Mouse (Mus musculus) intestine, embryonic 14.5 days (tissue): ENCODE measurements around the gene Rps6ka2. TPM values are rescaled to one million over a fixed set of nuclear protein-coding genes. Genes with fewer than 3 reads are reported as not detected.
"Not testable (repeated sequence)": the region's sequence is repeated elsewhere in the genome, so short reads cannot be mapped to it uniquely, and the experiment has no call there.

Source experiments
- ATAC-seq: fragments of 200-750 bp; cut with Nextera tagmentation; replicated peaks from 2 replicates; pipeline ENCODE4 v1.8.0; 2017; ENCODE audit warnings: low read depth, moderate number of reproducible peaks, moderate TSS enrichment, moderate library complexity; ENCODE audit not compliant: low FRiP score, low TSS enrichment
- DNase-seq: peaks from one replicate; pipeline ENCODE4 v3.0.0-alpha.2; 2018; ENCODE audit warnings: low spot score
- H3K27ac ChIP-seq: fragments of 300-500 bp; sonication (generic); 2 replicates; pipeline ENCODE4 v1.5.1; 2014; ENCODE audit warnings: low read depth, mild to moderate bottlenecking, control low read depth
- H3K27me3 ChIP-seq: fragments of 300-500 bp; sonication (generic); replicated peaks from 2 replicates; pipeline ENCODE4 v1.6.1; 2014; ENCODE audit warnings: low read length, control low read depth; ENCODE audit not compliant: control insufficient read depth, insufficient read depth
- H3K36me3 ChIP-seq: fragments of 300-500 bp; sonication (generic); 2 replicates; pipeline ENCODE4 v1.6.1; 2014; ENCODE audit warnings: low read length, control low read depth; ENCODE audit not compliant: control insufficient read depth, insufficient read depth
- H3K4me1 ChIP-seq: fragments of 300-500 bp; sonication (generic); replicated peaks from 2 replicates; pipeline ENCODE4 v1.6.1; 2014; ENCODE audit warnings: low read length, control low read depth, mixed read lengths; ENCODE audit not compliant: control insufficient read depth, insufficient read depth
- H3K4me2 ChIP-seq: fragments of 300-500 bp; sonication (generic); 2 replicates; pipeline ENCODE4 v1.6.1; 2014; ENCODE audit warnings: low read length
- H3K4me3 ChIP-seq: fragments of 300-500 bp; sonication (generic); 2 replicates; pipeline ENCODE4 v1.5.1; 2014; ENCODE audit warnings: low read depth, low read length, control low read depth, mixed read lengths
- H3K9ac ChIP-seq: fragments of 300-500 bp; sonication (generic); 2 replicates; pipeline ENCODE4 v1.6.1; 2014; ENCODE audit warnings: mild to moderate bottlenecking, low read length
- H3K9me3 ChIP-seq: fragments of 300-500 bp; sonication (generic); 2 replicates; pipeline ENCODE4 v1.6.1; 2016; ENCODE audit warnings: low read length, control low read depth; ENCODE audit not compliant: control insufficient read depth
- WGBS: fragments of 180-500 bp; shearing (Covaris S2); extraction: QIAGEN DNeasy Blood & Tissue Kit; methylation state at CpG from one replicate; pipeline ENCODE4 v1.1.7; 2014; 5-methylcytosine and 5-hydroxymethylcytosine counted together
- polyA plus RNA-seq: library from polyadenylated mRNA; unstranded; fragments of >200 nt; fragmentation: Nextera tagmentation; extraction: Ambion mirVana; gene quantifications from 2 replicates; pipeline ENCODE4 v1.2.1, GENCODE M21; 2014

The Rps6ka2 gene
- polyA plus RNA-seq: 15.1 and 16.5 TPM in 2 replicates

DNA sequence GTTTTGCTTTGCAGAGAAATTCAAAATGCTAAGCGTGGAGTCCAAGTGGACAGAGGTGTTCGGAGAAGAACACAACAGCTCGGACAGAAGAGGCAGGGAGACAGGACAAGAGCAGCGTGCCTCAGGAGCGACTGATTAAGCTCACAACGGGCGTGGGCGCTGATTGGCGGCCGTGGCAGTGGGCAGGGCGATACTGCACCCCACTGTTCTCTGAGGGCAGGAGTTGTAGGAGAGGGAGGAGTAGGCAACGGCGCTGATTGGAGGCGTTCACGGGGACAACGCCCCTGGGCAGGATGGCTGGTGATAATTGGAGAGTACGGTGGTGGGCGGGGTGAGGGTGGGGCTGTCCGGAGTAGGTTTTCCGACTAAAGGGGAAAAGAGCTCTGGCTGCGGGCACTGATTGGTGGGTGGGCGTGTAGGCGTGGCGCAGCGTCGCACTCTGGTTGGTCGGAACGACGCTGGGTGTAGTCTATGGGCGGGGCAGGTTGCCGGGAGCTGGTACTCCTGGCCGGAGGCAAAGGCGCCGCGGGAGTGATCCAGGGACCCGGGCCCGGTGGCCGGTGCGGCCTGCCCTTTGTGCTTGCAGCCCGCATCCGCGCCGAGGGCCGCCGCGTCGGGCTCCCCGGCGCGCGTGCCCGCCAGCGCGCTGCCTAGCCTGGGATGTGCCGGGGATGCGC, at the start of gene Rps6ka2:
Gene Rps6ka2 (plus strand): TSS at position 489 of the 677 bp plus-strand sequence.
- ATAC-seq: peak; percentile 100
- under 1% methylated on average over 56 of the region's 56 CpGs for WGBS
- H3K36me3 ChIP-seq: no peaks in the 10 kb centered on the region
- peak within 1 kb of the TSS; percentile 91 for H3K4me2 ChIP-seq
- no peaks in the 10 kb centered on the region for H3K9me3 ChIP-seq
- H3K27ac ChIP-seq: peak within 1 kb of the TSS; percentile 85
- peak; percentile 93 for DNase-seq
- no peaks in the 10 kb centered on the region for H3K27me3 ChIP-seq
- H3K9ac ChIP-seq: peak within 1 kb of the TSS; percentile 63
- H3K4me1 ChIP-seq: peaks cover 20% of the 10 kb centered on the region
- H3K4me3 ChIP-seq: peak within 1 kb of the TSS; percentile 73

DNA sequence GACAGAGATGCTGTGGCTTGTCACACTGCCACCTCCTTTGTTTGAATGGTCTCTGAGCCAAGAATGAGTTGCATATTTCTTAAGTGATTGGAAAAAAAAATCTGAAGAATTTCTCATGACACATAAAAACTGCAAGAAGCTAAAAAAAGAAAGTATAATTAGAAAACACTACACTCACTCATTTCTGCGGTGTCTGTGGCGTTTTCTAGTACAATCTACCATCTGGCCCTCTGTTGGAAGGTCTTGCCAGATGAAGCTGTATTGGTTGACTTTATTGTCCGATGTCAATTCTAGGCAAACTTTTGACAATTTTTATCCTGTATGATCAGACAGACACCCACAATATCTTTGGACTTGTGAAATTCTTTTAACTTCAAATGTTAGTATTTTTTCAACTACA, 49.1 kb upstream of the Rps6ka2 start:
- 91% methylated on average over 3 of the region's 3 CpGs for WGBS
- not testable (repeated sequence) for H3K4me3 ChIP-seq, H3K4me2 ChIP-seq, H3K9ac ChIP-seq, H3K27ac ChIP-seq, H3K4me1 ChIP-seq, H3K27me3 ChIP-seq, DNase-seq, H3K36me3 ChIP-seq, ATAC-seq, H3K9me3 ChIP-seq

DNA sequence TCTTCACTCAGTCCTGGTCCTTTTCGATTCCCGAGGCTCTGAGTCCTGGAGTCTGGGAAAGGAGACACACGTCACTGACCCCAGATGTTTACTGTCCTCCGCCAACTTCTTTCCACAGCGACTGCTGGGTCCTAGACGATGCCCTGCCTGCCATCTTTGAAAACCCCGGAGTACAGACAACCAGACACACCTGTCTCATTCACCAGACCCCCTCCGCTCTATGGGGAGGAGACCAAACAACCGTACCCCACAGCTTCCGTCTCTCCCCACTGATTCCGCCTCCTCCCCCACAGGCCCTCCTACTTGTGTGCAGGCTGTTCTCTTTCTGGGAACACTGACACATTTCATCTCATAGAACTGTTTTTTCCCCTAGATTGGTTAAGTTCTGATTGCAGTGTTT, 47.4 kb upstream of the Rps6ka2 start:
- not testable (repeated sequence) for H3K4me3 ChIP-seq, H3K4me1 ChIP-seq, H3K36me3 ChIP-seq, H3K27me3 ChIP-seq, DNase-seq, H3K9ac ChIP-seq, H3K27ac ChIP-seq, ATAC-seq, H3K9me3 ChIP-seq, H3K4me2 ChIP-seq
- WGBS: 54% methylated on average over 11 of the region's 11 CpGs

DNA sequence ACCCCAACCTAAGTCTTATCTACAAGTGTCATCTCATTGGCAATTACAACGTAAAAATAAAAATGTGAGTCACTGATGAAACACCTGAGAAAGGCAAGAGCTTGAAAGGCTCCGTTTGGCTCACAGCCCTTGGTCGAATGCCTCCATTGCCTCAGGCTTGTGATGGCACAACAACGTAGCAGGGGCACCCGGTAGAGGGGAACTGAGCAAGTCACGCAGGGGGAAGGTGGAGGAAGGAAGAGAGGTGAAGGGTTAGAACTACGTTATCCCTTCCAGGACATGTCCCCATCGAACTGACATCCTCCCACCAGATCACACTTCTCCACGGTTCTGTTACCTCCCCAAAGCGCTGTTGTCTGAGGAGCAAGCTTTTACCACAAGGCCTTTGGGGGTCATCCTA, 43.4 kb upstream of the Rps6ka2 start:
- H3K4me2 ChIP-seq, H3K4me3 ChIP-seq, H3K27ac ChIP-seq, ATAC-seq, H3K36me3 ChIP-seq, H3K9ac ChIP-seq, DNase-seq, H3K9me3 ChIP-seq, H3K27me3 ChIP-seq, H3K4me1 ChIP-seq: not testable (repeated sequence)
- 80% methylated on average over 7 of the region's 10 CpGs for WGBS

DNA sequence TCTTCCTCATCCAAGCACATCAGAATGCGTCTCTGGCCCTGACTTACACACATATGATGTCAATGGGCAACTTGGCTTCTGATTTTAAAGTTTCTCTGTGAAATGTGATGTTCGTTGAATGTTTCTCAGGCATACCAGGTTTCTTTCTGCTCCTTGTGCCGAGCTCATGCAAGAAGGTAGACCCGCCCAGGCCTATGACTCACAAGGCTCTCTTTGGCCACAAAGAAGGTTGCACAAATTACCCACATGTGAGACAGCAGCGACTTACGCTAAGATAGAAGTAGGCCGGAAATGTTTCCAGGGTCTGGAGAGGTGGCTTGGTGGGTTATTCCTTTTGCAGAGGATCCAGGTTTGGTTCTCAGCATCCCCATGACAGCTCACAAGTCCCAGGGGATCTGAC, 35.9 kb upstream of the Rps6ka2 start:
- not testable (repeated sequence) for H3K4me2 ChIP-seq, H3K4me3 ChIP-seq, DNase-seq, H3K9me3 ChIP-seq, H3K27ac ChIP-seq, H3K27me3 ChIP-seq, ATAC-seq, H3K9ac ChIP-seq, H3K4me1 ChIP-seq, H3K36me3 ChIP-seq
- no CpG with 5 or more reads among the region's 7 CpGs for WGBS

DNA sequence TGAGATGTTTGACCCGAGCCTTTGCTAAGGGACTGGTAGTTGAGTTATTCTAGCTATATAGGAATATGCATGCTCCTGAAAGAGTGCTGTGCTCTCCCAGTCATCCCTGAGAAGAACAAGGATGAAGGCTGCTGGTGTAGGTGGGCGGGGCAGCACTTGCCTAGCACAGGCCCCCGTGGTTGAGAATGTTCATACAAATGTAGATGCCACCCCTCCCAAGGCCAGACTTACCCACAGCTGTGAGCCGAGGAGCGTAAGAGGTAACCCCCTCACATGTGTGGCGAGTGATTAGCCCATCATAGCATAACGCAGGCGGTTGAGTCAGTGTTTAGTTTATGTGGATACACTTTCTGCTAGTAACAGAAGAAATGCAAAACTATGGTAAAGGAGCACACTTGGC, 34.6 kb upstream of the Rps6ka2 start:
- not testable (repeated sequence) for H3K9ac ChIP-seq, H3K4me3 ChIP-seq, H3K4me1 ChIP-seq, H3K4me2 ChIP-seq, H3K9me3 ChIP-seq, H3K27me3 ChIP-seq, DNase-seq, H3K36me3 ChIP-seq, ATAC-seq, H3K27ac ChIP-seq
- 84% methylated on average over 7 of the region's 8 CpGs for WGBS

DNA sequence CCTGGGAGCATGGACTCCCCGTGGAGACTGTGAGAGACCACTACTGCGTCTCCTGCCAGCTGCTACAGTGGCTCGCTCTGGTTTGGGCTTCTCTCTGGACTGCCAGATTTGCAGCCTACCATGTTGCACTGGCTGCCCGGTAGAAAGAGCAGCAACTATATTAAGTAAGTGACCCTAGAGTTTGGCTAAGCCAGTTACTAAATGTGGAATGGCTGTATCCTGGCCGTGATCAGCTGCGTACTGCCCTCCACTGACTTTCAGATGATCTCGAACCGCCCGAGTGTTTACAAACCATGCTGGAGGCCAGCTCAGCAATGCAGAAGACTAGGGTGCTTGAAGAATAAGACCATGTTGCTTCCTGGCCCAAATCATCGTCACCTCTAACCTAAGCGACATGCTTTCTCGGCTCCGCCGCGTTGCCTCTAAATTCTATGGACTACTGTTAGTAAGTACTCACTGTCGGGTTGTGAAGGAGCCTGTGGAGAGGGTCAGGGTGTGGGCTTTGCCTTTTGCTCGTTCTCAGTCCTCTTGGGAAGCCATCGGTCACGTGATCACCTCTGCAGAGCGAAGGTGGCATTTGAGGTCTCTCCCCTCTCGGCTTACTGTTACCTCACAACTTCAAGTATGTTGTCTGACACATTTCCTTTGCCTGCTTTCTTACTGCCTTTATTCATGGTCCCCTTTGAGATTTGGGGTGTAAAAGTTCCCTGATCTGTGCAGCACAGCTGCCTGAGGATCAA, 31.6 kb upstream of the Rps6ka2 start:
- DNase-seq (no peak), ATAC-seq (no peak)
- H3K27me3 ChIP-seq: no peaks in the 10 kb centered on the region
- H3K4me2 ChIP-seq: no peak overlapping the region
- H3K9me3 ChIP-seq: no peaks in the 10 kb centered on the region
- no peak overlapping the region for H3K27ac ChIP-seq
- 79% methylated on average over 21 of the region's 21 CpGs for WGBS
- H3K4me3 ChIP-seq: no peak overlapping the region
- no peaks in the 10 kb centered on the region for H3K36me3 ChIP-seq
- H3K4me1 ChIP-seq: no peaks in the 10 kb centered on the region
- H3K9ac ChIP-seq: no peak overlapping the region

DNA sequence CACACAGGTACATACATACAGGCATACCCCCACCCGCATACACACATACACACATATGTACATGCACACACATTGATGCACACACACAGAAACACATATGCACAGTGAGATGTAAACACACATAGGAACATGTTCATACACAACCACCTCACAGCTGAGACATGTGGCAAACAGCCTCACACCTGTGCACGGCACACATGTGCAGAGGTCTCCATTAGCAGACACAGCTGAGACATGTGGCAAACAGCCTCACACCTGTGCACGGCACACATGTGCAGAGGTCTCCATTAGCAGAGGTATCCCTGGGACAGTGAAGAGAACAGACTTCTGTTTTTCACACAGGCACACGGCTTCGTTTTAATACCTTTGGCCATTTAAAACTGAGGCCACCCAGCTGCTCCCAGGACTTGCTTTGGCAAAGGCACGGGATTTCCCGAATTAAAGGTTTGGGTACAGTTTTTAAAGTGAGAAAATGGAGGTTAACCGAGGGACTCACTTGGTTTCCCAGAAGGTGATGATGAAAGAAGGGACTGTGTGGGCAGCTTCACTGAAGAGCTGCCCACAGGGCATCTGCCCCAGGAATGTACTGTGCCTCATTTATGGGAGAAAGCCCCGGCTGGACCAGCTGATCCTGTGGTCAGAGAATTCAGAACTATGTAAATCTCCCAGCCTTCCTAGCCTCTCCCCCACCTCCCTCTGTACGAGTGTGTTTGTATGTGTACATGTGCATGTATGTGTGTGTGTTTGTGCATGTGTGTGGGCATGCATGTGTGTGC, 29.3 kb upstream of the Rps6ka2 start:
- no peak overlapping the region for H3K9ac ChIP-seq
- H3K4me2 ChIP-seq: no peak overlapping the region
- ATAC-seq (no peak), DNase-seq (no peak)
- 83% methylated on average over 10 of the region's 10 CpGs for WGBS
- no peak overlapping the region for H3K27ac ChIP-seq
- H3K4me1 ChIP-seq: 0 out of 2 replicates have a peak, but pooled peaks cover under 1% of the 10 kb centered on the region
- H3K36me3 ChIP-seq: no peaks in the 10 kb centered on the region
- H3K4me3 ChIP-seq: no peak overlapping the region
- no peaks in the 10 kb centered on the region for H3K9me3 ChIP-seq
- H3K27me3 ChIP-seq: no peaks in the 10 kb centered on the region
